Mouse (Mus musculus): ENCODE measurements at regions not wholly inside any gene's neighbourhood (a gene's known extent, or its start where the extent isn't known, plus 50 kb on each side); places are given as distances from the start of the nearest gene placed in this dataset.
"Not testable (repeated sequence)": the region's sequence is repeated elsewhere in the genome, so short reads cannot be mapped to it uniquely, and the experiment has no call there.

GRCm38 (mm10) chr16:86826641-86827040, 527.3 kb upstream of the N6amt1 start:
- WGBS, result 60% methylated on average over 4 of the region's 4 CpGs
- no peak for DNase-seq (ENCODE audit: low read depth, low spot score)

GRCm38 (mm10) chr16:86823496-86823895, 530.5 kb upstream of the N6amt1 start:
- no peak for DNase-seq (ENCODE audit: low read depth, low spot score)
- WGBS, result 77% methylated on average over 1 of the region's 1 CpGs

- 86% methylated on average over 2 of the region's 2 CpGs for WGBS
- DNase-seq (ENCODE audit: low read depth, low spot score), result no peak
These were observed 532.4 kb upstream of the N6amt1 start for GRCm38 (mm10) chr16:86821586-86821985.

GRCm38 (mm10) chr16:86818639-86819038, 535.3 kb upstream of the N6amt1 start:
- not testable (repeated sequence) for DNase-seq (ENCODE audit: low read depth, low spot score)
- WGBS, result 80% methylated on average over 1 of the region's 1 CpGs

GRCm38 (mm10) chr16:86816763-86817593, 537.0 kb upstream of the N6amt1 start:
- 12% methylated on average over 8 of the region's 8 CpGs for whole genome bisulfite sequencing
- DNase-seq (ENCODE audit: low read depth, low spot score), result no peak

- DNase-seq (ENCODE audit: low read depth, low spot score), result no peak
- WGBS, result 43% methylated on average over 2 of the region's 2 CpGs
These were observed 538.0 kb upstream of the N6amt1 start for GRCm38 (mm10) chr16:86816006-86816405.

GRCm38 (mm10) chr16:86812692-86813091, 541.3 kb upstream of the N6amt1 start:
- WGBS, result 67% methylated on average over 5 of the region's 5 CpGs
- DNase-seq (ENCODE audit: low read depth, low spot score), result no peak

GRCm38 (mm10) chr16:86808644-86809324, 545.2 kb upstream of the N6amt1 start:
- WGBS, result 32% methylated on average over 5 of the region's 5 CpGs
- DNase-seq (ENCODE audit: low read depth, low spot score), result no peak

GRCm38 (mm10) chr16:86806374-86806773, 547.6 kb upstream of the N6amt1 start:
- no peak for DNase-seq (ENCODE audit: low read depth, low spot score)
- 77% methylated on average over 2 of the region's 2 CpGs for WGBS

GRCm38 (mm10) chr16:86776086-86776485, 577.9 kb upstream of the N6amt1 start:
- 13% methylated on average over 2 of the region's 2 CpGs for WGBS
- DNase-seq (ENCODE audit: low read depth, low spot score), result no peak

- DNase-seq (ENCODE audit: low read depth, low spot score), result no peak
- WGBS, result 39% methylated on average over 1 of the region's 1 CpGs
These were observed 581.4 kb upstream of the N6amt1 start for GRCm38 (mm10) chr16:86772586-86772985.

GRCm38 (mm10) chr16:86768912-86769311, 585.1 kb upstream of the N6amt1 start:
- 66% methylated on average over 3 of the region's 3 CpGs for WGBS
- DNase-seq (ENCODE audit: low read depth, low spot score), result no peak

- WGBS, result 62% methylated on average over 3 of the region's 3 CpGs
- no peak for DNase-seq (ENCODE audit: low read depth, low spot score)
These were observed 585.6 kb upstream of the N6amt1 start for GRCm38 (mm10) chr16:86768355-86768754.

GRCm38 (mm10) chr16:86765974-86766373, 588.0 kb upstream of the N6amt1 start:
- 68% methylated on average over 8 of the region's 8 CpGs for WGBS
- DNase-seq (ENCODE audit: low read depth, low spot score), result no peak

GRCm38 (mm10) chr16:86741236-86741635, 612.7 kb upstream of the N6amt1 start:
- WGBS, result 68% methylated on average over 5 of the region's 5 CpGs
- DNase-seq (ENCODE audit: low read depth, low spot score), result no peak

GRCm38 (mm10) chr16:86718982-86719771, 634.8 kb upstream of the N6amt1 start:
- WGBS, result 52% methylated on average over 5 of the region's 5 CpGs
- DNase-seq (ENCODE audit: low read depth, low spot score), result no peak

GRCm38 (mm10) chr16:86718353-86718752, 635.6 kb upstream of the N6amt1 start:
- whole genome bisulfite sequencing, result 76% methylated on average over 7 of the region's 7 CpGs
- no peak for DNase-seq (ENCODE audit: low read depth, low spot score)

GRCm38 (mm10) chr16:86701700-86702099, 652.3 kb upstream of the N6amt1 start:
- WGBS, result 58% methylated on average over 4 of the region's 4 CpGs
- no peak for DNase-seq (ENCODE audit: low read depth, low spot score)

- no peak for DNase-seq (ENCODE audit: low read depth, low spot score)
- WGBS, result 42% methylated on average over 3 of the region's 3 CpGs
These were observed 659.5 kb upstream of the N6amt1 start for GRCm38 (mm10) chr16:86694497-86694896.

GRCm38 (mm10) chr16:86659154-86659553, 694.8 kb upstream of the N6amt1 start:
- DNase-seq (ENCODE audit: low read depth, low spot score), result no peak
- 58% methylated on average over 3 of the region's 3 CpGs for WGBS

Data from large intestine, adult 2 months (tissue).